Mouse (Mus musculus): ENCODE data around the gene Phf21a. TPM values are rescaled to one million over a fixed set of nuclear protein-coding genes. Genes with fewer than 3 reads are reported as not detected.

Phf21a gene
- polyA plus RNA-seq, 1 experiment = 28.4 TPM

GRCm38 (mm10) chr2:92382759-92383158 is 289.8 kb downstream of the Phf21a start:
- no peak for TF ChIP-seq CTCF (IDR thresholded peaks at IDR 0.05; ENCODE audit: extremely low read depth, insufficient read length, insufficient replicate concordance, low read depth, low read length)

GRCm38 (mm10) chr2:92384101-92384500 is 291.2 kb downstream of the Phf21a start:
- TF ChIP-seq CTCF (IDR thresholded peaks at IDR 0.05; ENCODE audit: extremely low read depth, insufficient read length, insufficient replicate concordance, low read depth, low read length) (no peak), POLR2A (IDR thresholded peaks at IDR 0.05; ENCODE audit: low read depth, low read length) (no peak)
- H3K27ac ChIP-seq (ENCODE audit: insufficient read depth, low read depth, low read length) = no peak overlapping the region
- no peaks in the 10 kb centered on the region; the same call in 1 of the 2 replicates for H3K27me3 ChIP-seq (ENCODE audit: control insufficient read depth, insufficient read depth, low read length)
- WGBS = 71% methylated on average over 4 of the region's 4 CpGs
- peaks cover 35% of the 10 kb centered on the region for H3K36me3 ChIP-seq (ENCODE audit: control insufficient read depth, insufficient read depth, low read length)
- no peaks in the 10 kb centered on the region for H3K4me1 ChIP-seq (ENCODE audit: control insufficient read depth, insufficient read depth, insufficient read length, low read length)
- H3K4me3 ChIP-seq (ENCODE audit: low read depth, low read length) = no peak overlapping the region

More at GRCm38 (mm10) chr2:92382759-92383158, 289.8 kb downstream of the Phf21a start:
- Histone ChIP-seq H3K4me3 (ENCODE audit: low read depth, low read length) (no peak overlapping the region), H3K4me1 (ENCODE audit: control insufficient read depth, insufficient read depth, insufficient read length, low read length) (no peaks in the 10 kb centered on the region), H3K27ac (ENCODE audit: insufficient read depth, low read depth, low read length) (no peak overlapping the region), H3K27me3 (ENCODE audit: control insufficient read depth, insufficient read depth, low read length) (no peaks in the 10 kb centered on the region), H3K36me3 (ENCODE audit: control insufficient read depth, insufficient read depth, low read length) (peaks cover 47% of the 10 kb centered on the region)
- WGBS = 91% methylated on average over 4 of the region's 4 CpGs

- Histone ChIP-seq H3K4me1 (ENCODE audit: control insufficient read depth, insufficient read depth, insufficient read length, low read length) (no peaks in the 10 kb centered on the region; the same call in 1 of the 2 replicates), H3K36me3 (ENCODE audit: control insufficient read depth, insufficient read depth, low read length) (peaks cover 22% of the 10 kb centered on the region), H3K27me3 (ENCODE audit: control insufficient read depth, insufficient read depth, low read length) (peaks cover 6% of the 10 kb centered on the region), H3K4me3 (ENCODE audit: low read depth, low read length) (no peak overlapping the region), H3K27ac (ENCODE audit: insufficient read depth, low read depth, low read length) (no peak overlapping the region)
- TF ChIP-seq POLR2A (IDR thresholded peaks at IDR 0.05; ENCODE audit: low read depth, low read length) = no peak
- no peak for TF ChIP-seq CTCF (IDR thresholded peaks at IDR 0.05; ENCODE audit: extremely low read depth, insufficient read length, insufficient replicate concordance, low read depth, low read length)
- WGBS = 64% methylated on average over 22 of the region's 22 CpGs
These were observed 292.5 kb downstream of the Phf21a start for GRCm38 (mm10) chr2:92385113-92386051.

- Histone ChIP-seq H3K27me3 (ENCODE audit: control insufficient read depth, insufficient read depth, low read length) (peaks cover 12% of the 10 kb centered on the region), H3K36me3 (ENCODE audit: control insufficient read depth, insufficient read depth, low read length) (peaks cover 8% of the 10 kb centered on the region; the same call in 1 of the 2 replicates), H3K27ac (ENCODE audit: insufficient read depth, low read depth, low read length) (no peak overlapping the region), H3K4me1 (ENCODE audit: control insufficient read depth, insufficient read depth, insufficient read length, low read length) (no peaks in the 10 kb centered on the region; the same call in 1 of the 2 replicates), H3K4me3 (ENCODE audit: low read depth, low read length) (no peak overlapping the region)
- WGBS = 90% methylated on average over 30 of the region's 30 CpGs
- TF ChIP-seq POLR2A (IDR thresholded peaks at IDR 0.05; ENCODE audit: low read depth, low read length) (no peak), CTCF (IDR thresholded peaks at IDR 0.05; ENCODE audit: extremely low read depth, insufficient read length, insufficient replicate concordance, low read depth, low read length) (no peak)
These were observed 294.1 kb downstream of the Phf21a start for GRCm38 (mm10) chr2:92386821-92387570.

GRCm38 (mm10) chr2:92387646-92388045 is 294.7 kb downstream of the Phf21a start:
- TF ChIP-seq POLR2A (IDR thresholded peaks at IDR 0.05; ENCODE audit: low read depth, low read length) = no peak
- TF ChIP-seq CTCF (IDR thresholded peaks at IDR 0.05; ENCODE audit: extremely low read depth, insufficient read length, insufficient replicate concordance, low read depth, low read length) = no peak
- WGBS = 66% methylated on average over 4 of the region's 4 CpGs
- 0 out of 2 replicates have a peak, but pooled peaks cover 2% of the 10 kb centered on the region for H3K36me3 ChIP-seq (ENCODE audit: control insufficient read depth, insufficient read depth, low read length)

GRCm38 (mm10) chr2:92388081-92388517 is 295.2 kb downstream of the Phf21a start:
- TF ChIP-seq POLR2A (IDR thresholded peaks at IDR 0.05; ENCODE audit: low read depth, low read length) (no peak), CTCF (IDR thresholded peaks at IDR 0.05; ENCODE audit: extremely low read depth, insufficient read length, insufficient replicate concordance, low read depth, low read length) (no peak)
- Histone ChIP-seq H3K27me3 (ENCODE audit: control insufficient read depth, insufficient read depth, low read length) (peaks cover 19% of the 10 kb centered on the region), H3K27ac (ENCODE audit: insufficient read depth, low read depth, low read length) (no peak overlapping the region), H3K36me3 (ENCODE audit: control insufficient read depth, insufficient read depth, low read length) (no peaks in the 10 kb centered on the region), H3K4me3 (ENCODE audit: low read depth, low read length) (no peak overlapping the region), H3K4me1 (ENCODE audit: control insufficient read depth, insufficient read depth, insufficient read length, low read length) (no peaks in the 10 kb centered on the region; the same call in 1 of the 2 replicates)
- WGBS = 64% methylated on average over 3 of the region's 3 CpGs

More at GRCm38 (mm10) chr2:92387646-92388045, 294.7 kb downstream of the Phf21a start:
- Histone ChIP-seq H3K27ac (ENCODE audit: insufficient read depth, low read depth, low read length) (no peak overlapping the region), H3K4me3 (ENCODE audit: low read depth, low read length) (no peak overlapping the region), H3K27me3 (ENCODE audit: control insufficient read depth, insufficient read depth, low read length) (peaks cover 18% of the 10 kb centered on the region), H3K4me1 (ENCODE audit: control insufficient read depth, insufficient read depth, insufficient read length, low read length) (no peaks in the 10 kb centered on the region; the same call in 1 of the 2 replicates)

Data from small intestine, adult 2 months (tissue).